Mouse (Mus musculus) hindbrain, postnatal 0 days (tissue): ENCODE results near the gene Paxip1. TPM values are rescaled to one million over a fixed set of nuclear protein-coding genes. Genes with fewer than 3 reads are reported as not detected.
A peak's percentile ranks its signal among the peaks of the same experiment; 100 is the strongest.

Experiments used
- ATAC-seq: fragments of 200-750 bp; cut with Nextera tagmentation; 2 replicates; pipeline ENCODE4 v1.8.0; 2017; ENCODE audit warnings: mild to moderate bottlenecking, moderate TSS enrichment, moderate library complexity
- DNase-seq: peaks from one replicate; pipeline ENCODE4 v3.0.0-alpha.2; 2015; ENCODE audit warnings: low spot score
- H3K27ac ChIP-seq: fragments of 300-500 bp; sonication (generic); 2 replicates; pipeline ENCODE4 v1.5.1; 2014; ENCODE audit warnings: mild to moderate bottlenecking
- H3K27me3 ChIP-seq: fragments of 300-500 bp; sonication (generic); 2 replicates; pipeline ENCODE4 v1.6.1; 2014; ENCODE audit warnings: low read length, mixed read lengths; ENCODE audit not compliant: insufficient read depth
- H3K36me3 ChIP-seq: fragments of 300-500 bp; sonication (generic); 2 replicates; pipeline ENCODE4 v1.6.1; 2014; ENCODE audit warnings: low read length, mixed read lengths; ENCODE audit not compliant: insufficient read depth
- H3K4me1 ChIP-seq: fragments of 300-500 bp; sonication (generic); 2 replicates; pipeline ENCODE4 v1.6.1; 2014; ENCODE audit warnings: antibody characterized with exemption, low read length, mixed read lengths; ENCODE audit not compliant: insufficient read depth
- H3K4me2 ChIP-seq: fragments of 300-500 bp; sonication (generic); 2 replicates; pipeline ENCODE4 v1.6.1; 2014; ENCODE audit warnings: low read depth, mild to moderate bottlenecking, low read length, moderate library complexity, mixed read lengths
- H3K4me3 ChIP-seq: fragments of 300-500 bp; sonication (generic); 2 replicates; pipeline ENCODE4 v1.5.1; 2014; ENCODE audit warnings: low read length
- H3K9ac ChIP-seq: fragments of 300-500 bp; sonication (generic); replicated peaks from 2 replicates; pipeline ENCODE4 v1.6.1; 2014; ENCODE audit warnings: mild to moderate bottlenecking, low read length, moderate library complexity, mixed read lengths
- H3K9me3 ChIP-seq: fragments of 300-500 bp; sonication (generic); 2 replicates; pipeline ENCODE4 v1.6.1; 2016; ENCODE audit warnings: low read length, mixed read lengths
- CTCF ChIP-seq: IDR thresholded peaks from 2 replicates; pipeline ENCODE4 v1.5.1; 2016; ENCODE audit warnings: antibody characterized with exemption, control low read depth, low read depth
- WGBS: fragments of 180-500 bp; shearing (Covaris S2); extraction: QIAGEN DNeasy Blood & Tissue Kit; methylation state at CpG from one replicate; pipeline ENCODE4 v1.1.7; 2014; 5-methylcytosine and 5-hydroxymethylcytosine counted together
- polyA plus RNA-seq: library from polyadenylated mRNA; unstranded; fragments of >200 nt; fragmentation: Nextera tagmentation; extraction: Ambion mirVana; gene quantifications from 2 replicates; pipeline ENCODE4 v1.2.1, GENCODE M21; 2015
- total RNA-seq: library from RNA; depleted of rRNA; stranded (reverse); fragments of >200 nt; gene quantifications from 2 replicates; pipeline ENCODE4 v1.2.3, GENCODE M21; 2014

The Paxip1 gene
- total and polyA plus RNA-seq, 2 experiments from 2014 or later = 20.6 to 41.7 TPM

DNA sequence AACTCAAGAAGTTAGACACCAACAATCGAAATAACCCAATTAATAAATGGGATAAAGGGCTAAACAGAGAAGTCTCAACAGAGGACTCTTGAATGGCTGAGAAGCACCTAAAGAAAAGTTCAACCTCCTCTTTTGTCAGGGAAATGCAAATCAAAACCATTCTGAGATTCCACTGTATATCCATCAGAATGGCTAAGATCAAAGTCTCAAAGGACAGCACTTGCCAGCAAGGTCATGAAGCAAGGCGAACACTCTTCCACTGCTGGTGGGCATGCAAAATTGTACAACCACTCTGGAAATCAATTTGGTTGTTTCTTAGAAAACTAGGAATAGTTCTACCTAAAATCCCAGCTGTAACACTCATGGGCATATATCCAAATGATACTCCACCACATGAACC is 22.8 kb upstream of the Paxip1 start:
- Histone ChIP-seq H3K4me3 (no peak overlapping the region), H3K36me3 (no peaks in the 10 kb centered on the region), H3K4me1 (no peaks in the 10 kb centered on the region), H3K4me2 (no peak overlapping the region), H3K9ac (no peak overlapping the region), H3K27me3 (no peaks in the 10 kb centered on the region), H3K9me3 (no peaks in the 10 kb centered on the region), H3K27ac (no peak overlapping the region)
- TF ChIP-seq CTCF = no peak
- WGBS = 90% methylated on average over 2 of the region's 2 CpGs
- ATAC-seq = no peak
- no peak for DNase-seq

- Histone ChIP-seq H3K4me2 (no peak overlapping the region), H3K36me3 (no peaks in the 10 kb centered on the region), H3K4me1 (peaks cover 13% of the 10 kb centered on the region), H3K27ac (no peak overlapping the region), H3K9ac (no peak overlapping the region), H3K4me3 (no peak overlapping the region), H3K27me3 (no peaks in the 10 kb centered on the region), H3K9me3 (no peaks in the 10 kb centered on the region)
- WGBS = 4% methylated on average over 1 of the region's 1 CpGs
- no peak for ATAC-seq
- TF ChIP-seq CTCF = peak; percentile 86
- DNase-seq = peak; percentile 72
Observed at GRCm38 (mm10) chr5:27793923-27794322, 2.4 kb upstream of the Paxip1 start.

- Histone ChIP-seq H3K4me1 (peaks cover 13% of the 10 kb centered on the region), H3K36me3 (peaks cover under 1% of the 10 kb centered on the region; the same call in 1 of the 2 replicates), H3K9me3 (no peaks in the 10 kb centered on the region), H3K4me2 (peak overlapping the region; percentile 77), H3K27ac (peak overlapping the region; percentile 89; the same call in 1 of the 2 replicates), H3K9ac (peak overlapping the region; percentile 74; the same call in 1 of the 2 replicates), H3K4me3 (peak overlapping the region; percentile 67), H3K27me3 (no peaks in the 10 kb centered on the region)
- WGBS = 55% methylated on average over 9 of the region's 9 CpGs
- TF ChIP-seq CTCF = no peak
- no peak for ATAC-seq
- no peak for DNase-seq
Observed at GRCm38 (mm10) chr5:27792531-27793205, 1.2 kb upstream of the Paxip1 start.

DNA sequence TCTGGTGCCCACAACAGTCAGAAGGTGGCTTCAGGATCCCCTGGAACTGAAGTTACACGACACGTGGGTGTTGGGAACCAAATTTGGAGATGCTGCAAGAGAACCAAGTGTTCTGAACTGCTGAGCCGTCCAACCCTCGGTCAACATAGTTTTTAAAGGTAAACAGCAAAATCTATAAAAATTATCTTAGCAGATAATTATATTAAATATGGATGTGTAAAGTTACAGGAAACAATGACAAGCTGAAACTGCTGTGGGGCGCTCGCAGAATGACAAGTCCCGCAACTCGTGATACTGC is 631 bp upstream of the Paxip1 start:
- H3K9ac ChIP-seq = peak overlapping the region; percentile 74
- ATAC-seq (no peak), DNase-seq (no peak)
- peak overlapping the region; percentile 77 for H3K4me2 ChIP-seq
- H3K27ac ChIP-seq = peak overlapping the region; percentile 89
- 21% methylated on average over 8 of the region's 8 CpGs for WGBS
- no peaks in the 10 kb centered on the region for H3K9me3 ChIP-seq
- peaks cover 5% of the 10 kb centered on the region; the same call in 1 of the 2 replicates for H3K36me3 ChIP-seq
- peaks cover 13% of the 10 kb centered on the region for H3K4me1 ChIP-seq
- TF ChIP-seq CTCF = no peak
- peak overlapping the region; percentile 67 for H3K4me3 ChIP-seq
- H3K27me3 ChIP-seq = no peaks in the 10 kb centered on the region

- TF ChIP-seq CTCF = no peak
- DNase-seq (peak; percentile 93), ATAC-seq (peak; percentile 88)
- 1% methylated on average over 41 of the region's 47 CpGs for WGBS
- peak overlapping the region; percentile 89 for H3K27ac ChIP-seq
- H3K27me3 ChIP-seq = no peaks in the 10 kb centered on the region
- H3K4me3 ChIP-seq = peak overlapping the region; percentile 67
- H3K4me1 ChIP-seq = peaks cover 13% of the 10 kb centered on the region
- peak overlapping the region; percentile 77 for H3K4me2 ChIP-seq
- no peaks in the 10 kb centered on the region for H3K9me3 ChIP-seq
- H3K36me3 ChIP-seq = peaks cover 8% of the 10 kb centered on the region; the same call in 1 of the 2 replicates
- H3K9ac ChIP-seq = peak overlapping the region; percentile 74
Observed at GRCm38 (mm10) chr5:27790910-27791288, 592 bp downstream of the Paxip1 start.

DNA sequence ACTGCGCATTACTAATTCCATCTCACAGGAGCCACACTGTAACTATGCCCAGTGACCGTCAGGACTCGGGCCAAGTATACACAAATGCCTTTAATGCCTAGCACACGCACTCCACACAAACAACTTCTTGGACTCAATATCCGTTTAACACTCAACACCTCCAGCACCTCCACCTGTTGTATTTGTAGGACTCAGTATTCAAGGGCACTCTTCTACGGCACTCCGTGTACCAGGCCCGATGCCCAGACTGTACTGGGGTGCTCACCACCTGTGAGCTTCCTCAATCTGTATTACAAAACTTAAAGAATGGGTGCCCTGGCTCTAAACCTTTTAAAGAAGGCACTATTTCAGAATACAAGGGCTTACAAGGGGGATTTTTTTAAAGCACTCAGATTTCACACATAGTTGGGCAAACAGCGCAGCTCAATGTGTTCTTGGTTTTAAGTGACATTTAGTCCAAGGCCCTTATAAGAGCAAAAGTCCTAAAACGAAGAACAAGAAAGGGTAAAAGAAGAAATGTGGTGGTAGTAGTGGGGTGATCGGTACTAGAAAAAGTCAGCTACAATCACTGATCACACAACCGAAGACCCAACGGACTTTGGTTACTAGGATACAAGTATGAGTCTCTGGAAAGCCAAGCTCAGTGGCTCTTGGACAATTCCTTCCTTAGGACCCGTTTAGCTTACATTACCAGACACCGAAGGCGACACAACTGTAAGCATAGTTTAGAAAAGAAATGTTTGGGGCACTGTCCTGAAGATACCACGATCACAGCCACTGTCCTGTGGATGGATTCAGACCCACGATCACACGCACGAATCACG is 1.2 kb downstream of the Paxip1 start:
- Histone ChIP-seq H3K27ac (peak overlapping the region; percentile 89; the same call in 1 of the 2 replicates), H3K36me3 (peaks cover 14% of the 10 kb centered on the region), H3K27me3 (no peaks in the 10 kb centered on the region), H3K9ac (peak overlapping the region; percentile 74), H3K9me3 (no peaks in the 10 kb centered on the region), H3K4me2 (peak overlapping the region; percentile 77), H3K4me1 (peaks cover 13% of the 10 kb centered on the region), H3K4me3 (peak overlapping the region; percentile 67)
- DNase-seq (peak; percentile 14), ATAC-seq (no peak; the same call in 1 of the 2 replicates)
- no peak for TF ChIP-seq CTCF
- WGBS = 19% methylated on average over 21 of the region's 21 CpGs
